Mouse (Mus musculus): Measurements from ENCODE around the gene Lnpep. TPM values are rescaled to one million over a fixed set of nuclear protein-coding genes. Genes with fewer than 3 reads are reported as not detected.
"Not testable (repeated sequence)": the region's sequence is repeated elsewhere in the genome, so short reads cannot be mapped to it uniquely, and the experiment has no call there.

Gene Lnpep
- polyA plus RNA-seq, 1 experiment: 4.4 TPM

DNA sequence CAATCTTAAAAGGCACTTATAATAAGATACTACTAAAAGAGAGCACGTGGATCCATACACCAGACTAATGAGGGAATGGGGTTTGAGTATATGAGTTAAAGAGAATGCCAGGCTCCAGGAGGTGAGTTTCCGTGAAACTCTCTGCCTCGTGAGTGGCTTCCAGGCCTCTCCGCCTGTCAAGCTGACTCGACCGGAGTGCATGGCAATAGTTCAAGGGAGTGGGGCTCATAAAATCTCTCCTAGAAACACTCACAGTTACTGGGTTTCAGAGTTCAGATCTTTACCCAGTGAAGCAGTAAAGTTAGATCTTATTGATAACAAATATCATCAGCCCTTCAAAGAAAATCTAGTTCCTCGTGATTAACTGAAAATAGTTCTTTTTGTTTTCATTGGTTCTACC lies 128.1 kb downstream of the Lnpep start:
- Histone ChIP-seq H3K4me2 (ENCODE audit: low read depth) (no peak overlapping the region), H3K79me2 (ENCODE audit: control insufficient read depth, insufficient read depth) (no peaks in the 10 kb centered on the region), H3K4me3 (no peak overlapping the region), H3K27me3 (ENCODE audit: control insufficient read depth, insufficient read depth, insufficient read length) (no peaks in the 10 kb centered on the region), H3ac (ENCODE audit: control insufficient read depth, insufficient read length) (no peak overlapping the region), H3K36me3 (ENCODE audit: control insufficient read depth, insufficient read depth) (no peaks in the 10 kb centered on the region)
- no peak for TF ChIP-seq USF1 (IDR thresholded peaks at IDR 0.05; ENCODE audit: low read depth)

GRCm38 (mm10) chr17:17496234-17496633 lies 128.6 kb downstream of the Lnpep start:
- H3ac ChIP-seq (ENCODE audit: control insufficient read depth, insufficient read length); H3K36me3 ChIP-seq (ENCODE audit: control insufficient read depth, insufficient read depth); H3K79me2 ChIP-seq (ENCODE audit: control insufficient read depth, insufficient read depth); H3K27me3 ChIP-seq (ENCODE audit: control insufficient read depth, insufficient read depth, insufficient read length); H3K4me2 ChIP-seq (ENCODE audit: low read depth); H3K4me3 ChIP-seq: not testable (repeated sequence)

DNA sequence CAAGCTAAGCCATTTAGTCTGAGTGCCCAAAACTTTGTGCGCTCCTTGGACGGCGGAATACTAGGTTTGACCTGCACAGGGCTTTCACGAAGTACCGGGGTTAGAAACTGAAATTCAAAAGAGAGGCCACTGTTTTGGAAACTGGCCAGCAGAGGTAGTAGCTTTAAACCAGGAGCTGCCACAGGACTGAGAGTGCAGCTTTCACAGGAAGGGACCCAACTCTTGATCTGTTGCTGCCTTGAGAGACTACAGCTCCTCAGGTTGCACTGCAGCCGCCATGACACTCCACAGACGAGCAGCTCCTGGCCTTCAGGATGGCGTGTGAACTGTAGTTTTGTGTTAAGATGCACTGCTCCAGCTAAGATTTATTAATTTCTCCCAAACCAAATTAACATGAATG lies 132.7 kb downstream of the Lnpep start:
- Histone ChIP-seq H3K4me2 (ENCODE audit: low read depth) (no peak overlapping the region), H3K36me3 (ENCODE audit: control insufficient read depth, insufficient read depth) (no peaks in the 10 kb centered on the region), H3ac (ENCODE audit: control insufficient read depth, insufficient read length) (no peak overlapping the region), H3K27me3 (ENCODE audit: control insufficient read depth, insufficient read depth, insufficient read length) (no peaks in the 10 kb centered on the region), H3K4me3 (no peak overlapping the region), H3K79me2 (ENCODE audit: control insufficient read depth, insufficient read depth) (no peaks in the 10 kb centered on the region)
- TF ChIP-seq MAX (IDR thresholded peaks at IDR 0.05; ENCODE audit: low read depth) (no peak), SRF (IDR thresholded peaks at IDR 0.05; ENCODE audit: control insufficient read depth, insufficient read length, low read depth) (no peak), MYOG (IDR thresholded peaks at IDR 0.05; ENCODE audit: control insufficient read depth in 1 of 3, insufficient read depth in 1 of 3, insufficient read length in 2 of 3, low read depth in 2 of 3) (no peak), CEBPB (IDR thresholded peaks at IDR 0.05; ENCODE audit: insufficient read depth, poor library complexity, severe bottlenecking) (no peak), TCF3 (IDR thresholded peaks at IDR 0.05; ENCODE audit: insufficient read length, low read depth) (no peak), TCF12 (IDR thresholded peaks at IDR 0.05; ENCODE audit: insufficient read depth, poor library complexity, severe bottlenecking) (no peak), MYOD1 (IDR thresholded peaks at IDR 0.05; ENCODE audit: control insufficient read depth in 1 of 3, insufficient read length in 2 of 3, low read depth in 2 of 3) (no peak), USF1 (IDR thresholded peaks at IDR 0.05; ENCODE audit: low read depth) (no peak), POLR2A (IDR thresholded peaks at IDR 0.05; ENCODE audit: insufficient read length, low read depth) (no peak), E2F4 (IDR thresholded peaks at IDR 0.05; ENCODE audit: insufficient read depth) (no peak), POLR2AphosphoS2 (IDR thresholded peaks at IDR 0.05; ENCODE audit: insufficient read length, low read depth) (no peak), REST (IDR thresholded peaks at IDR 0.05; ENCODE audit: insufficient read depth, insufficient read length) (no peak)

- TF ChIP-seq SRF (IDR thresholded peaks at IDR 0.05; ENCODE audit: control insufficient read depth, insufficient read length, low read depth) (no peak), CEBPB (IDR thresholded peaks at IDR 0.05; ENCODE audit: insufficient read depth, poor library complexity, severe bottlenecking) (no peak), E2F4 (IDR thresholded peaks at IDR 0.05; ENCODE audit: insufficient read depth) (no peak), REST (IDR thresholded peaks at IDR 0.05; ENCODE audit: insufficient read depth, insufficient read length) (no peak), POLR2AphosphoS2 (IDR thresholded peaks at IDR 0.05; ENCODE audit: insufficient read length, low read depth) (no peak), MAX (IDR thresholded peaks at IDR 0.05; ENCODE audit: low read depth) (no peak), POLR2A (IDR thresholded peaks at IDR 0.05; ENCODE audit: insufficient read length, low read depth) (no peak), TCF12 (IDR thresholded peaks at IDR 0.05; ENCODE audit: insufficient read depth, poor library complexity, severe bottlenecking) (no peak), MYOD1 (IDR thresholded peaks at IDR 0.05; ENCODE audit: control insufficient read depth in 1 of 3, insufficient read length in 2 of 3, low read depth in 2 of 3) (no peak), MYOG (IDR thresholded peaks at IDR 0.05; ENCODE audit: control insufficient read depth in 1 of 3, insufficient read depth in 1 of 3, insufficient read length in 2 of 3, low read depth in 2 of 3) (no peak), TCF3 (IDR thresholded peaks at IDR 0.05; ENCODE audit: insufficient read length, low read depth) (no peak), USF1 (IDR thresholded peaks at IDR 0.05; ENCODE audit: low read depth) (no peak)
- no peaks in the 10 kb centered on the region for H3K27me3 ChIP-seq (ENCODE audit: control insufficient read depth, insufficient read depth, insufficient read length)
- H3K36me3 ChIP-seq (ENCODE audit: control insufficient read depth, insufficient read depth): no peaks in the 10 kb centered on the region
- H3K4me3 ChIP-seq: no peak overlapping the region
- no peaks in the 10 kb centered on the region for H3K79me2 ChIP-seq (ENCODE audit: control insufficient read depth, insufficient read depth)
- no peak overlapping the region for H3K4me2 ChIP-seq (ENCODE audit: low read depth)
- no peak overlapping the region for H3ac ChIP-seq (ENCODE audit: control insufficient read depth, insufficient read length)
These were observed 133.2 kb downstream of the Lnpep start for GRCm38 (mm10) chr17:17491622-17492001.

DNA sequence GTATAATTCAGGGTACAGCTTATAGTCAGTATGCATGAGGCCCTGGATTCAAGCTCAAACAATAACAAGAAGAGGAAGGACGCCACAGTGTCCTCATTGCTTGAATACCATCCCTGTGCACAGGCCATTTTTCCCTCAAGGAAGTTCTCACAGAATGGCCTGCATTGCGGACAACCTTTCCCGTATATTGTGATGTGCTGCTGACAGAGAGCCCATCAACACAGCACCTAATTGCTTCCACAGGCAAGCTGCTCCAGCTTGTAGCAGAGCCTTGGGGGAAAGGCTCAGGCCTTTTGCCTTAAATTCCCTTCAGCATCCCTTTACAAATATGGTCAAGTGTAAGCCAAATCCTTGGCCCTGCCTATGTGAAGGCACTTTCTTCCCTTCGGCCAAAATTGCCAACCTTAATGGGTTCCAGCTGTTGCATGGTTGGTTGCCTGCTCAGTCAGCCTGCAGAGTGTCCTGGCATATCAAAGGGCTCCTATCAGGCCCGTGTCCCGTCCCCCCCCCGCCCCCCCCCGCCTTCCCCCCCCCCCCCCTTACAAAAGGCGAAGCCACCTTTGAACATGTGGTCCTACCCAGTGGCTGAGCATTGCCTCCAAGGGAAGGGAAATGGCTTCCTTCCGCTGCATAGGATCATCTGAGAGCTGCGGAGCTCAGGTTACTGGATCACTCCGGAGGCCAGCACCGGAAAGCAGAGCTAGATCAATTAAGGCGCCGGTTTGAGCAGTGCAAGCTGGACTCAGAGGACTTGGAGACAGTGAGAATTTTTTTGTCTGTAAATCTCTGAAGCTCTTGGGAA lies 133.8 kb downstream of the Lnpep start:
- TF ChIP-seq TCF3 (IDR thresholded peaks at IDR 0.05; ENCODE audit: insufficient read length, low read depth): no peak
- TF ChIP-seq MYOG (IDR thresholded peaks at IDR 0.05; ENCODE audit: control insufficient read depth in 1 of 3, insufficient read depth in 1 of 3, insufficient read length in 2 of 3, low read depth in 2 of 3): no peak
- TF ChIP-seq E2F4 (IDR thresholded peaks at IDR 0.05; ENCODE audit: insufficient read depth): no peak
- no peak for TF ChIP-seq MYOD1 (IDR thresholded peaks at IDR 0.05; ENCODE audit: control insufficient read depth in 1 of 3, insufficient read length in 2 of 3, low read depth in 2 of 3)
- TF ChIP-seq TCF12 (IDR thresholded peaks at IDR 0.05; ENCODE audit: insufficient read depth, poor library complexity, severe bottlenecking): no peak
- no peak for TF ChIP-seq USF1 (IDR thresholded peaks at IDR 0.05; ENCODE audit: low read depth)
- no peak for TF ChIP-seq CEBPB (IDR thresholded peaks at IDR 0.05; ENCODE audit: insufficient read depth, poor library complexity, severe bottlenecking)
- no peak for TF ChIP-seq POLR2AphosphoS2 (IDR thresholded peaks at IDR 0.05; ENCODE audit: insufficient read length, low read depth)
- Histone ChIP-seq H3K4me3 (no peak overlapping the region), H3K36me3 (ENCODE audit: control insufficient read depth, insufficient read depth) (no peaks in the 10 kb centered on the region), H3ac (ENCODE audit: control insufficient read depth, insufficient read length) (no peak overlapping the region), H3K27me3 (ENCODE audit: control insufficient read depth, insufficient read depth, insufficient read length) (no peaks in the 10 kb centered on the region), H3K79me2 (ENCODE audit: control insufficient read depth, insufficient read depth) (no peaks in the 10 kb centered on the region), H3K4me2 (ENCODE audit: low read depth) (no peak overlapping the region)
